Mouse (Mus musculus): ENCODE measurements around the gene Ptprd.

- TF ChIP-seq GATA1 (IDR thresholded peaks at IDR 0.05; ENCODE audit: borderline replicate concordance, low read length) (no peak), FLI1 (IDR thresholded peaks at IDR 0.05; ENCODE audit: low read length) (no peak)
These were observed 2220.0 kb downstream of the Ptprd start for GRCm38 (mm10) chr4:75991621-75992245.
